Mouse (Mus musculus) erythroblast, embryonic 14.5 days (primary cell): Measurements from ENCODE around the gene Hmgcs1. TPM values are rescaled to one million over a fixed set of nuclear protein-coding genes. Genes with fewer than 3 reads are reported as not detected.
"Not testable (repeated sequence)": the region's sequence is repeated elsewhere in the genome, so short reads cannot be mapped to it uniquely, and the experiment has no call there.

Experiments used
- H3K27me3 ChIP-seq: 2 replicates; pipeline ENCODE4 v1.6.1; 2012; ENCODE audit warnings: inconsistent platforms; ENCODE audit not compliant: control insufficient read depth
- H3K36me3 ChIP-seq: 2 replicates; pipeline ENCODE4 v1.6.1; 2012; ENCODE audit warnings: mild to moderate bottlenecking, inconsistent platforms; ENCODE audit not compliant: control insufficient read depth
- H3K4me1 ChIP-seq: 2 replicates; pipeline ENCODE4 v1.6.1; 2012; ENCODE audit warnings: inconsistent platforms; ENCODE audit not compliant: control insufficient read depth
- H3K4me3 ChIP-seq: replicated peaks from 2 replicates; pipeline ENCODE3; 2012; ENCODE audit warnings: moderate library complexity, mild to moderate bottlenecking, inconsistent platforms
- H3K9me3 ChIP-seq: 2 replicates; pipeline ENCODE4 v1.6.1; 2012; ENCODE audit warnings: low read length, inconsistent platforms, mixed read lengths; ENCODE audit not compliant: control insufficient read depth
- GATA1 ChIP-seq: IDR thresholded peaks from 2 replicates; pipeline ENCODE4 v1.6.1; 2012; ENCODE audit warnings: low read length, inconsistent platforms, mixed read lengths
- TAL1 ChIP-seq: IDR thresholded peaks from 3 replicates; pipeline ENCODE4 v1.6.1; 2012; ENCODE audit warnings: low read length, inconsistent platforms, mixed read lengths
- polyA plus RNA-seq: library from polyadenylated mRNA; stranded (reverse); fragments of >175 nt; gene quantifications from 2 replicates; pipeline ENCODE4 v1.2.3, GENCODE M21; 2012

Hmgcs1 gene
- polyA plus RNA-seq, 1 experiment, result 0.04 TPM

GRCm38 (mm10) chr13:119656846-119657416, 33.2 kb upstream of the Hmgcs1 start:
- Histone ChIP-seq H3K4me1 (no peaks in the 10 kb centered on the region), H3K27me3 (no peaks in the 10 kb centered on the region), H3K4me3 (no peak overlapping the region), H3K36me3 (no peaks in the 10 kb centered on the region), H3K9me3 (no peaks in the 10 kb centered on the region)
- TF ChIP-seq TAL1 (no peak), GATA1 (no peak)

DNA sequence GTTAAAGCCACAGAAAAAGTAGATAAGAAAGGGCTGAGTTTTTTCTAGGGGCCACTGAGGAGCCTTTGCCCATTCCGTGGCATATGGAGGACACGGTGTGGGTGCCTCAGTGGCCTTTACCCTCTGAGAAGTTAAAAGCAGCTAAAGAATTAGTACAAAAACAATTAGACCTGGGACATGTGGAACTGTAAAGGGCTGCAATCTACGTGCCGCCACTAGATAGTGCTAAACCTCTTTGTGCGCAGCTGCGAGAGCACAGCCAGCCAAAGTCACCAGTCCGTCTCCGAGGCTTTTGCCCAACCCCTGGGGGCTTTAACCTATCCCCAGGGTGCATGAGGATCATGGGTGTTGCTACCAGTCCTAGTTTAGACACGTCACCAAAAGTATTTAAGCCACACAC, 28.8 kb upstream of the Hmgcs1 start:
- not testable (repeated sequence) for H3K36me3 ChIP-seq, H3K4me1 ChIP-seq, H3K27me3 ChIP-seq, H3K9me3 ChIP-seq, H3K4me3 ChIP-seq

- H3K36me3 ChIP-seq, result no peaks in the 10 kb centered on the region
Measured at GRCm38 (mm10) chr13:119678794-119679193, 11.4 kb upstream of the Hmgcs1 start.

GRCm38 (mm10) chr13:119679721-119680120, 10.5 kb upstream of the Hmgcs1 start:
- Histone ChIP-seq H3K4me1 (no peaks in the 10 kb centered on the region), H3K27me3 (no peaks in the 10 kb centered on the region), H3K4me3 (no peak overlapping the region), H3K36me3 (no peaks in the 10 kb centered on the region), H3K9me3 (no peaks in the 10 kb centered on the region)
- TF ChIP-seq TAL1 (no peak), GATA1 (no peak)

More at GRCm38 (mm10) chr13:119678794-119679193, 11.4 kb upstream of the Hmgcs1 start:
- Histone ChIP-seq H3K27me3 (no peaks in the 10 kb centered on the region), H3K9me3 (peaks cover 3% of the 10 kb centered on the region; the same call in 1 of the 2 replicates), H3K4me1 (no peaks in the 10 kb centered on the region), H3K4me3 (no peak overlapping the region)
- TF ChIP-seq GATA1 (no peak), TAL1 (no peak)

- H3K9me3 ChIP-seq, result no peaks in the 10 kb centered on the region
- no peaks in the 10 kb centered on the region for H3K27me3 ChIP-seq
- TF ChIP-seq TAL1 (no peak), GATA1 (no peak)
- H3K36me3 ChIP-seq, result no peaks in the 10 kb centered on the region
- H3K4me1 ChIP-seq, result no peaks in the 10 kb centered on the region
- H3K4me3 ChIP-seq, result no peak overlapping the region
Measured at GRCm38 (mm10) chr13:119681161-119681560, 9.0 kb upstream of the Hmgcs1 start.

DNA sequence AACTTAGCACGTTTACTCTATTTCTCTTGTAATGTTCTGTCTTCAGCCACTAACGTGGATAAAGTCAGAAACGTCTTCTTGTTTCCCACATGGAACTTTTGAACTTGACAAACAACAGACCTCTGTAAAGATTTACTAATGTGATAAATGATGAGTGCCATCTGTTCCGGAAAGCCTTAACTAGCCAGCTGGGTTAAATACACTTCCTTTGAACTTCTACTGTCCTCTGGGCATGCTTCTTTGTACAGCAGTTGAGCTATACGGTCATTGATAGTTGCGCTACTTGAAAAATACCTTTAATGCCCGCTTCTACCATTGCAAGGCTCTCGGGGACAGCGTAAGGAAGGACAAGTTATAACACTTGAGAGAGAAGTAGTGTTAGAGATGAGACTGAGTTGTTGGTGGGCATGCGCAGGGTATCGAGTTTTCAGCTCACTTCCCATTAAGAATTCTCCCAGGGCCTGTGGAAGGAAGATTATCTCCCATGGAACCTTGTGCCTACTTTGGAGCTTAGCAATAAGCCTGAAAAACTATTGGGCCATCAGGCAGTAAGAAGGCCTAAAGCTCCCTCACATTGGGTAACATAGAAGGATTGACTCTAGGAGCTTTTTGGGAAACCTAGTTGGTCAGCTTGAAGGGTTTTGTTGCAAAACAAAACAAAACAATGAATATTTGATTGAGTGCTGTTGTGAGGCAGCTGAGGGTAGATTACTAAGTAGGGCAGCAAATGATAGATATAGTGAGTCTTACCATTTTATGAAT, 5.6 kb upstream of the Hmgcs1 start:
- Histone ChIP-seq H3K27me3 (no peaks in the 10 kb centered on the region), H3K4me3 (no peak overlapping the region), H3K36me3 (no peaks in the 10 kb centered on the region), H3K4me1 (peaks cover under 1% of the 10 kb centered on the region; the same call in 1 of the 2 replicates), H3K9me3 (no peaks in the 10 kb centered on the region)
- TF ChIP-seq GATA1 (no peak), TAL1 (no peak)

- no peak for TF ChIP-seq GATA1
- TF ChIP-seq TAL1, result no peak
- H3K4me3 ChIP-seq, result peak overlapping the region; percentile 70
- no peaks in the 10 kb centered on the region for H3K9me3 ChIP-seq
- H3K36me3 ChIP-seq, result no peaks in the 10 kb centered on the region
- H3K27me3 ChIP-seq, result no peaks in the 10 kb centered on the region
- H3K4me1 ChIP-seq, result peaks cover 18% of the 10 kb centered on the region
Measured at GRCm38 (mm10) chr13:119689709-119690038, 505 bp upstream of the Hmgcs1 start.

- no peaks in the 10 kb centered on the region for H3K9me3 ChIP-seq
- peaks cover 20% of the 10 kb centered on the region for H3K4me1 ChIP-seq
- H3K36me3 ChIP-seq, result no peaks in the 10 kb centered on the region
- H3K4me3 ChIP-seq, result peak overlapping the region; percentile 70
- TF ChIP-seq GATA1 (no peak), TAL1 (no peak)
- no peaks in the 10 kb centered on the region for H3K27me3 ChIP-seq
Measured at GRCm38 (mm10) chr13:119690876-119691620, 869 bp downstream of the Hmgcs1 start.

GRCm38 (mm10) chr13:119691958-119692357, 1.8 kb downstream of the Hmgcs1 start:
- H3K36me3 ChIP-seq, H3K27me3 ChIP-seq, H3K9me3 ChIP-seq: not testable (repeated sequence)
- Histone ChIP-seq H3K4me3 (peak overlapping the region; percentile 70), H3K4me1 (peaks cover 20% of the 10 kb centered on the region)
